ENCODE assay signal across 7 mouse cellular contexts in the genomic region with DNA sequence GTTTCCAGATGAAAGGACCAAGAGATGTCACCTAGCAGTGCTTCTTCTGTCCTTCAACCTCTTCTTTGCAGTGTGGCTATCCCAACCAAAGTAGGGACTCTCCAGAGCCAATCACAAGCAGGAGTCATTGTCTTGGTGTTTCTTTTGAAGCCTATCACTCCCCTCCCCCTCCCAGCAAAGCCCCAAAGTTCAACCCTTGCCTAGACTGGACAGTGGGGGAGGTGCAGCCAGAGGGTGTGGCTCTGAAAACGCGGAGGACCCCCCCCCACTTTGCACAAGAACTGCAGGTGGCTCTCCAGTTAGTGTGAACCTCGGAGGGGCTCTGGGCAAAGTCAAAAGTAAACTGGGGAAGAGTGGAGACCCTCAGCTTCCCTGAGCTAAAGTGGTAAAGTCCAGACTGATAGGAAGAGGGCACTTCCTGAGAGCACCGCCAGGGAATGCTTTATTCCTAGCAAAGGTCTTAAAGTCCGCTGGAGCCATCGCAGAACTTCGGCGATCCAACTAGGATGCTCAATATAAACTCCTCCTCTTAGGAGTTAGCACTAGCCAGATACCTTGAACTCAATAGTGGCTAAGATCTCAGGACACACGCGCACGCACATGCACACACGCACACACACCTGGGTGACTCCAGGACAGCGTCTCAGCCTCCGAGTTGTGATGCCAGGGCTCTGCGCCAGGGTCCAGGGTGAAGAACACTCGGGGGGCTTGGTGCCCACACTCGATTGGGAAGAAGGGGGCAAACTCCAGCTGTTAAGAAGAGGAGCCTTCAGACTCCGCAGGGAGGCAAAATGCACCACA. TPM values are rescaled to one million over a fixed set of nuclear protein-coding genes. Genes with fewer than 3 reads are reported as not detected.
DNase-seq lines count a peak whose midpoint lies in the region; ATAC-seq and TF ChIP-seq lines count a peak whose summit lies in the region.

No protein-coding gene starts in this region.

- peak overlapping the region; percentile 97 for H3K4me3 ChIP-seq in E14TG2a.4 (replicated peaks; ENCODE audit: low read length)
- peak overlapping the region; percentile 76 for H3K4me3 ChIP-seq in forebrain, embryonic 12.5 days (replicated peaks)
- peak overlapping the region; percentile 87 for H3K4me3 ChIP-seq in midbrain, embryonic 13.5 days (replicated peaks)

- 0% methylated on average over 18 of the region's 18 CpGs for WGBS in forebrain, embryonic 12.5 days
- 1% methylated on average over 18 of the region's 18 CpGs for WGBS in midbrain, embryonic 13.5 days

- DNase-seq in MN1 (ENCODE audit: low spot score), result peak; percentile 51
- DNase-seq in kidney, adult 9 months, result peak; percentile 40
- DNase-seq in ovary, adult 18-20 months (ENCODE audit: low spot score), result no peak
- no peak for DNase-seq in layer of hippocampus, postnatal 10 days (ENCODE audit: low spot score in 2 of 2)

- H3K27ac ChIP-seq in forebrain, embryonic 12.5 days, result no peak overlapping the region
- H3K27ac ChIP-seq in midbrain, embryonic 13.5 days, result no peak overlapping the region

- H3K4me2 ChIP-seq in forebrain, embryonic 12.5 days, result peak overlapping the region; percentile 89
- H3K4me2 ChIP-seq in midbrain, embryonic 13.5 days (replicated peaks), result peak overlapping the region; percentile 95

- 0 out of 2 replicates have a peak, but pooled peaks cover 5% of the 10 kb centered on the region for H3K36me3 ChIP-seq in E14TG2a.4 (ENCODE audit: insufficient read depth, low read length)
- H3K36me3 ChIP-seq in forebrain, embryonic 12.5 days (replicated peaks), result no peaks in the 10 kb centered on the region
- no peaks in the 10 kb centered on the region for H3K36me3 ChIP-seq in midbrain, embryonic 13.5 days

- H3K9ac ChIP-seq in forebrain, embryonic 12.5 days, result peak overlapping the region; percentile 77
- peak overlapping the region; percentile 83 for H3K9ac ChIP-seq in midbrain, embryonic 13.5 days (replicated peaks)

- peaks cover 11% of the 10 kb centered on the region; the same call in 1 of the 2 replicates for H3K27me3 ChIP-seq in E14TG2a.4 (ENCODE audit: insufficient read depth, low read length)
- peaks cover 36% of the 10 kb centered on the region for H3K27me3 ChIP-seq in forebrain, embryonic 12.5 days
- peaks cover 27% of the 10 kb centered on the region for H3K27me3 ChIP-seq in midbrain, embryonic 13.5 days

- peaks cover 73% of the 10 kb centered on the region for H3K4me1 ChIP-seq in E14TG2a.4 (replicated peaks; ENCODE audit: low read depth, low read length)
- peaks cover 58% of the 10 kb centered on the region for H3K4me1 ChIP-seq in forebrain, embryonic 12.5 days
- H3K4me1 ChIP-seq in midbrain, embryonic 13.5 days (replicated peaks), result peaks cover 56% of the 10 kb centered on the region

- ATAC-seq in forebrain, embryonic 12.5 days (ENCODE audit: low FRiP score), result no peak; the same call in 1 of the 2 replicates
- ATAC-seq in midbrain, embryonic 13.5 days, result peak; percentile 9; the same call in 1 of the 2 replicates

- peak; percentile 36 for TF ChIP-seq CTCF in E14TG2a.4 (conservative IDR thresholded peaks at IDR 0.05; ENCODE audit: low read length)

- H3K9me3 ChIP-seq in E14TG2a.4 (ENCODE audit: low read length), result no peaks in the 10 kb centered on the region
- no peaks in the 10 kb centered on the region for H3K9me3 ChIP-seq in forebrain, embryonic 12.5 days
- no peaks in the 10 kb centered on the region for H3K9me3 ChIP-seq in midbrain, embryonic 13.5 days

RNA-seq across cellular contexts. Expression of a gene that starts 0.9 kb away (rescaled TPM):
- polyA plus RNA-seq in forebrain, embryonic 12.5 days (2016; fragmentation: Nextera tagmentation; extraction: Ambion mirVana), result 2.2 and 3.0 TPM in 2 replicates
- polyA plus RNA-seq in midbrain, embryonic 13.5 days (2015; fragmentation: Nextera tagmentation; extraction: Ambion mirVana), result 4.0 and 4.7 TPM in 2 replicates
- 1 to 10 TPM; 2.3 to 4.5 TPM for total RNA-seq in layer of hippocampus, postnatal 10 days (2021)

RNA-seq across cellular contexts. Expression of a gene that starts 49.4 kb away (rescaled TPM):
- 112 and 126 TPM in 2 replicates for polyA plus RNA-seq in forebrain, embryonic 12.5 days (2016; fragmentation: Nextera tagmentation; extraction: Ambion mirVana)
- polyA plus RNA-seq in midbrain, embryonic 13.5 days (2015; fragmentation: Nextera tagmentation; extraction: Ambion mirVana), result 37.4 and 38.0 TPM in 2 replicates
- total RNA-seq in layer of hippocampus, postnatal 10 days (2021), result 1 to 10 TPM; 5.1 to 6.2 TPM

Comparison
In these comparisons a context has a peak if more than half of its experiments do, and no peak if none do; other contexts are left out.
1. DNase-seq: peak in MN1 (single experiment) and kidney, adult 9 months (single experiment); none in ovary, adult 18-20 months (single experiment) and layer of hippocampus, postnatal 10 days (0 of 2).
2. Peak in every context shown above with its lines, with median percentiles within 50 percentile points of each other: H3K4me3 ChIP-seq.